Mouse (Mus musculus): ENCODE results near the gene Fndc5. TPM values are rescaled to one million over a fixed set of nuclear protein-coding genes. Genes with fewer than 3 reads are reported as not detected.
A peak's percentile ranks its signal among the peaks of the same experiment; 100 is the strongest.

Fndc5 gene
- total and polyA plus RNA-seq, 2 experiments: 0.83 to 0.87 TPM

DNA sequence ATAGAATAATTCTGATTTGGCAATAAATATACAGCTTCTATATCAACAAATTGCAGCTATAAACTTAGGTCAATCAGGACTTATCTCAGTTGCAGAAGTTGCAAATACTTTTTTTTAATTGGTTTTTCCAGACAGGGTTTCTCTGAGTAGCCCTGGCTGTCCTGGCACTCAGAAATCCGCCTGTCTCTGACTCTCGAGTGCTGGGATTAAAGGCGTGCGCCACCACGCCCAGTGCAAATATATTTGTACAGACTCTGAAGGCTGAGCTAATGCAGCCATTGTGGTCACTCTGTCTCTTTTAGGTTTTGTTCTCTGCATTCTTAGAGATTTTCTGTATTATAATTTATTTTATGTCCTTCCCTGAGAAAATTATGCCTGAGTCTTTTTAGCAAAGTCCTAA is 20.7 kb downstream of the Fndc5 start:
- Histone ChIP-seq H3K4me1 (ENCODE audit: control insufficient read depth, insufficient read depth, low read length) (no peaks in the 10 kb centered on the region; the same call in 1 of the 2 replicates), H3K79me2 (ENCODE audit: control insufficient read depth, insufficient read depth, low read length) (no peaks in the 10 kb centered on the region), H3K4me3 (ENCODE audit: insufficient read depth, low read depth, low read length) (no peak overlapping the region), H3K27ac (replicated peaks; ENCODE audit: insufficient read depth, low read depth, low read length) (no peak overlapping the region), H3K36me3 (ENCODE audit: control insufficient read depth, insufficient read depth, low read length) (peaks cover 23% of the 10 kb centered on the region; the same call in 1 of the 2 replicates), H3K9ac (ENCODE audit: low read depth, low read length) (no peak overlapping the region), H3K27me3 (ENCODE audit: control insufficient read depth, insufficient read depth, low read length) (no peaks in the 10 kb centered on the region)
- no peak for DNase-seq (ENCODE audit: extremely low read depth, low read depth, low spot score)
- no peak for TF ChIP-seq CTCF (IDR thresholded peaks at IDR 0.05; ENCODE audit: low read depth, low read length)
- no peak for TF ChIP-seq POLR2A (IDR thresholded peaks at IDR 0.05; ENCODE audit: extremely low read depth, insufficient read depth, low read length)
- WGBS: 91% methylated on average over 5 of the region's 5 CpGs

DNA sequence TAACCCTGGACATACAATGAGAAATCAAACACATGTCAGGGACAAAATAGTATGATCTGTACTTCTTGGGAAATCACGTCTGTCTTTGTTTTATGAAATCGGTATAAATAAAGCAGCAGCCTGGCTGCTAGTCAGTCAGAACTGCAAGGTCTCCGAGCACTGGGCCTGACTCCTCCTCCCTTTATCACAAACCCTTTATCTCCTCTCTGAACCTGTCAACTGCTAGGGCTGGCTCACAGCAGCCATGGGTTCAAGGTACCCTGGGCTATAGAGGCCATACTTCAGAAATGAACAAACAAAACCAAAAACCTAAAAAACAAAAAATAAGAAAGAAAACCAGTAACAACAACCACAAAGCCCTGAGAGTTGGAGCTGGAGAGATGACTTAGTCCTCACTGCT is 21.8 kb downstream of the Fndc5 start:
- H3K9ac ChIP-seq (ENCODE audit: low read depth, low read length): no peak overlapping the region

DNA sequence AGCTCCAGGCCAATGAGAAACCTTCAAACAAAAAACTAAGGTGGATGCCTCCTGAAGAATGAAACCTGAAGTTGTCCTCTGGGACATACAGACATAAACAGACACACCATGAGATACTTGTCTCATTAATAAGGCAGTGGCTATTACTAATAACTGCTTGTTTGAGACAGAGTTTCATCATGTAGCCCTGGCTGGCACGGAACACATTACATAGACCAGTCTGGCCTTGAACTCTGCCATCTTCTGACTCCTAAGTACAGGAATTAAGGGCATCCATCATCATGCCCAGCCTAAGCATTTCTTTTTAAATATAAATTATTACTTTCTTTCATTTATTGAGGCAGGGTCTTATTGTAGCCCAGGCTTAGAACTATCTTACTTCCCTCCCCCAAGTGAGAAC is 24.3 kb downstream of the Fndc5 start:
- WGBS: 56% methylated on average over 1 of the region's 1 CpGs
- H3K27ac ChIP-seq (replicated peaks; ENCODE audit: insufficient read depth, low read depth, low read length): no peak overlapping the region
- no peaks in the 10 kb centered on the region for H3K27me3 ChIP-seq (ENCODE audit: control insufficient read depth, insufficient read depth, low read length)
- DNase-seq (ENCODE audit: extremely low read depth, low read depth, low spot score): peak; percentile 35
- no peaks in the 10 kb centered on the region; the same call in 1 of the 2 replicates for H3K4me1 ChIP-seq (ENCODE audit: control insufficient read depth, insufficient read depth, low read length)
- TF ChIP-seq CTCF (IDR thresholded peaks at IDR 0.05; ENCODE audit: low read depth, low read length) (no peak), POLR2A (IDR thresholded peaks at IDR 0.05; ENCODE audit: extremely low read depth, insufficient read depth, low read length) (no peak)
- no peaks in the 10 kb centered on the region for H3K79me2 ChIP-seq (ENCODE audit: control insufficient read depth, insufficient read depth, low read length)
- no peak overlapping the region for H3K4me3 ChIP-seq (ENCODE audit: insufficient read depth, low read depth, low read length)
- H3K36me3 ChIP-seq (ENCODE audit: control insufficient read depth, insufficient read depth, low read length): peaks cover 9% of the 10 kb centered on the region; the same call in 1 of the 2 replicates
- H3K9ac ChIP-seq (ENCODE audit: low read depth, low read length): no peak overlapping the region

More for the DNA sequence above, 21.8 kb downstream of the Fndc5 start:
- Histone ChIP-seq H3K36me3 (ENCODE audit: control insufficient read depth, insufficient read depth, low read length) (peaks cover 18% of the 10 kb centered on the region; the same call in 1 of the 2 replicates), H3K79me2 (ENCODE audit: control insufficient read depth, insufficient read depth, low read length) (no peaks in the 10 kb centered on the region), H3K27ac (replicated peaks; ENCODE audit: insufficient read depth, low read depth, low read length) (no peak overlapping the region), H3K4me1 (ENCODE audit: control insufficient read depth, insufficient read depth, low read length) (no peaks in the 10 kb centered on the region; the same call in 1 of the 2 replicates), H3K4me3 (ENCODE audit: insufficient read depth, low read depth, low read length) (no peak overlapping the region), H3K27me3 (ENCODE audit: control insufficient read depth, insufficient read depth, low read length) (no peaks in the 10 kb centered on the region)
- 16% methylated on average over 3 of the region's 3 CpGs for whole genome bisulfite sequencing
- no peak for TF ChIP-seq CTCF (IDR thresholded peaks at IDR 0.05; ENCODE audit: low read depth, low read length)
- peak; percentile 43 for DNase-seq (ENCODE audit: extremely low read depth, low read depth, low spot score)

DNA sequence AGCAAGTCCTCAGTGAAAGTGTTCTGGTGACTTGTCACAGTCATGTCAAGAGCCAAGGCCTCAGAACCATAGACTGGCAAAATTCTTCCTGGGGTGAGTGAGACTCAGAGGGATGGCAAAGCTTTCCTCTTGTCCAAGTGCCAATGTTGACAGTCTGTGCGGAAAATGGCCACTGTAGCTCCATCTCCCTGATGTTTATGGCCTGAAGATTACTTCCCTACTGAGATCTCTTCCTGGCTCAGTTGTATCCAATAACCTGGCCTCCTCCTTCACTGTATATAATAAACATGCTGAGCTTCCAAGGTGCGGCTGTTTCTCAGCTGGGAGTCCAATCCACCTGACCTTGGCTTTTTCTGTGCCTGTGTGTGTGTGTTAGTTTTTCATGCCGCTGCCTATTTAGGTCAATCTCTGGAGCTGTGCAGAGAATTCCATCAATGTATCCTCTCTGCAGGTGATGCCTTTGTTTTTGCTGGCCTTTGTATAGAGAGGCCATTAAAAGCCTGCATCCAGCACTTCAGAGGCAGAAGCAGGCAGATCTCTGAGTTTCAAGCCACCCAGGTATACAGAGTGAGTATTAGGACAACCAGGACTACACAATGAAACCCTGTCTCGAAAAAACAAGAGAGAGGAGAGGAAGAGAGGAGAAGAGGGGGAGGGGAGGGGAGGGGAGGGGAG is 24.9 kb downstream of the Fndc5 start:
- TF ChIP-seq CTCF (IDR thresholded peaks at IDR 0.05; ENCODE audit: low read depth, low read length) (no peak), POLR2A (IDR thresholded peaks at IDR 0.05; ENCODE audit: extremely low read depth, insufficient read depth, low read length) (no peak)
- no peak overlapping the region for H3K4me3 ChIP-seq (ENCODE audit: insufficient read depth, low read depth, low read length)
- no peak for DNase-seq (ENCODE audit: extremely low read depth, low read depth, low spot score)
- peaks cover 9% of the 10 kb centered on the region; the same call in 1 of the 2 replicates for H3K36me3 ChIP-seq (ENCODE audit: control insufficient read depth, insufficient read depth, low read length)
- H3K9ac ChIP-seq (ENCODE audit: low read depth, low read length): no peak overlapping the region
- H3K79me2 ChIP-seq (ENCODE audit: control insufficient read depth, insufficient read depth, low read length): no peaks in the 10 kb centered on the region
- 93% methylated on average over 4 of the region's 4 CpGs for WGBS
- H3K27ac ChIP-seq (replicated peaks; ENCODE audit: insufficient read depth, low read depth, low read length): no peak overlapping the region
- no peaks in the 10 kb centered on the region; the same call in 1 of the 2 replicates for H3K4me1 ChIP-seq (ENCODE audit: control insufficient read depth, insufficient read depth, low read length)
- H3K27me3 ChIP-seq (ENCODE audit: control insufficient read depth, insufficient read depth, low read length): no peaks in the 10 kb centered on the region

DNA sequence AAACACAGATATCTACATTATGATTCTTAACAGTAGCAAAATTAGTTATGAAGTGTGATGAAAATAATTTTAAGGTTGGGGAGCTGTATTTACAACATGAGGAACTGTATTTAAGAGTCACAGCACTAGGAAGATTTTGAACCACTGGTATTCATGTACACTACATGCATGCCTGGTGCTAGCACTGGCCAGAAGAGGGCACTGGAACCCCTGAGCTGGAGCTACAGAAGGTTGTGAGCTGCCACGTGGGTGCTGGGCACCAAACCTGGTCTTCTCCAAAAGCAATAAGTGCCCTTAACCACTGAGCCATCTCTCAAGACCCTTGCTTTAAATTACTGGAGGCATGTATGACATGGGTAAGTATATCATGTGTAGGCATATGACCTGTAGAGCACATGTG is 35.7 kb downstream of the Fndc5 start:
- 85% methylated on average over 1 of the region's 1 CpGs for WGBS
- H3K27me3 ChIP-seq (ENCODE audit: control insufficient read depth, insufficient read depth, low read length): no peaks in the 10 kb centered on the region
- no peak overlapping the region for H3K9ac ChIP-seq (ENCODE audit: low read depth, low read length)
- no peak for DNase-seq (ENCODE audit: extremely low read depth, low read depth, low spot score)
- H3K79me2 ChIP-seq (ENCODE audit: control insufficient read depth, insufficient read depth, low read length): no peaks in the 10 kb centered on the region
- H3K36me3 ChIP-seq (ENCODE audit: control insufficient read depth, insufficient read depth, low read length): peaks cover 44% of the 10 kb centered on the region
- no peak overlapping the region for H3K27ac ChIP-seq (replicated peaks; ENCODE audit: insufficient read depth, low read depth, low read length)
- H3K4me1 ChIP-seq (ENCODE audit: control insufficient read depth, insufficient read depth, low read length): no peaks in the 10 kb centered on the region
- no peak overlapping the region for H3K4me3 ChIP-seq (ENCODE audit: insufficient read depth, low read depth, low read length)
- peak; percentile 38 for TF ChIP-seq CTCF (IDR thresholded peaks at IDR 0.05; ENCODE audit: low read depth, low read length)
- TF ChIP-seq POLR2A (IDR thresholded peaks at IDR 0.05; ENCODE audit: extremely low read depth, insufficient read depth, low read length): no peak

- H3K9ac ChIP-seq (ENCODE audit: low read depth, low read length): no peak overlapping the region
- no peak overlapping the region for H3K4me3 ChIP-seq (ENCODE audit: insufficient read depth, low read depth, low read length)
- no peaks in the 10 kb centered on the region for H3K79me2 ChIP-seq (ENCODE audit: control insufficient read depth, insufficient read depth, low read length)
- 76% methylated on average over 1 of the region's 1 CpGs for WGBS
- H3K27ac ChIP-seq (replicated peaks; ENCODE audit: insufficient read depth, low read depth, low read length): no peak overlapping the region
- no peak for DNase-seq (ENCODE audit: extremely low read depth, low read depth, low spot score)
- no peaks in the 10 kb centered on the region; the same call in 1 of the 2 replicates for H3K4me1 ChIP-seq (ENCODE audit: control insufficient read depth, insufficient read depth, low read length)
- TF ChIP-seq POLR2A (IDR thresholded peaks at IDR 0.05; ENCODE audit: extremely low read depth, insufficient read depth, low read length): no peak
- TF ChIP-seq CTCF (IDR thresholded peaks at IDR 0.05; ENCODE audit: low read depth, low read length): no peak
- H3K36me3 ChIP-seq (ENCODE audit: control insufficient read depth, insufficient read depth, low read length): peaks cover 38% of the 10 kb centered on the region
- no peaks in the 10 kb centered on the region for H3K27me3 ChIP-seq (ENCODE audit: control insufficient read depth, insufficient read depth, low read length)
Observed at GRCm38 (mm10) chr4:129179560-129179959, 42.8 kb downstream of the Fndc5 start.

Measured in liver, adult 2 months (tissue).